Mouse (Mus musculus) hindbrain, embryonic 10.5 days (tissue): ENCODE measurements around the gene Macf1. TPM values are rescaled to one million over a fixed set of nuclear protein-coding genes. Genes with fewer than 3 reads are reported as not detected.
"Not testable (repeated sequence)": the region's sequence is repeated elsewhere in the genome, so short reads cannot be mapped to it uniquely, and the experiment has no call there.

Experiments used
- DNase-seq: peaks from one replicate; pipeline ENCODE4 v3.0.0-alpha.2; 2017; ENCODE audit warnings: low spot score
- H3K27ac ChIP-seq: fragments of 300-500 bp; sonication (generic); 2 replicates; pipeline ENCODE4 v1.5.1; 2016; ENCODE audit warnings: mild to moderate bottlenecking, moderate library complexity
- H3K27me3 ChIP-seq: fragments of 300-500 bp; sonication (generic); 2 replicates; pipeline ENCODE4 v1.6.1; 2016; ENCODE audit warnings: mild to moderate bottlenecking; ENCODE audit not compliant: poor library complexity, insufficient read depth, severe bottlenecking
- H3K36me3 ChIP-seq: fragments of 300-500 bp; sonication (generic); 2 replicates; pipeline ENCODE4 v1.6.1; 2016; ENCODE audit warnings: mild to moderate bottlenecking, moderate library complexity
- H3K4me1 ChIP-seq: fragments of 300-500 bp; sonication (generic); replicated peaks from 2 replicates; pipeline ENCODE4 v1.6.1; 2016; ENCODE audit warnings: mild to moderate bottlenecking
- H3K4me3 ChIP-seq: fragments of 300-500 bp; sonication (generic); 2 replicates; pipeline ENCODE4 v1.5.1; 2016; ENCODE audit warnings: mild to moderate bottlenecking, moderate library complexity
- H3K9me3 ChIP-seq: fragments of 300-500 bp; sonication (generic); 2 replicates; pipeline ENCODE4 v1.6.1; 2016; ENCODE audit warnings: mild to moderate bottlenecking, moderate library complexity
- WGBS: fragments of 180-500 bp; shearing (Covaris S2); methylation state at CpG from one replicate; pipeline ENCODE4 v1.1.7; 2016; 5-methylcytosine and 5-hydroxymethylcytosine counted together
- polyA plus RNA-seq: library from polyadenylated mRNA; unstranded; fragments of >200 nt; fragmentation: Nextera tagmentation; extraction: Ambion mirVana; gene quantifications from 2 replicates; pipeline ENCODE4 v1.2.1, GENCODE M21; 2016

Gene Macf1
- polyA plus RNA-seq, 1 experiment from 2014 or later, result 36.5 TPM

DNA sequence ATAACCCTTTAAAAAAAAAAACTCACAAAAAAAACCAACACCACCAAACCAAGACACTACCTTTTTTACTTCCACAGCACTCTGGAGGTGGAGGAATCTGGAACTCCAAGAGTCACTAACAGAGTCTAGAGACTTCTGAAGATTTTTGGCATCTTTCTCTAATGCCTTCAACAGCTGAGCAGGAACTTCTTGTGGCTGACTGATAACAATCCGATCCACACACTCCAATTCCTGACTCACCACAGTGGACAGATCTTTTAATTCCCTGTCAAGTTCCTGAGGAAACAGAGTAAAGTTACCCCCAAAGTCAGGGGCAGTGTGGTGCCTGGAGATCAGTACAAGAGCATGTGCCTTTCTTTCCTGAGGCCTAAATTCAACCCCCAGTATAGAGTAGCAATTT, 218.4 kb downstream of the Macf1 start:
- H3K27ac ChIP-seq, result no peak overlapping the region
- no peaks in the 10 kb centered on the region for H3K4me1 ChIP-seq
- H3K4me3 ChIP-seq, result no peak overlapping the region
- H3K36me3 ChIP-seq, result peaks cover 81% of the 10 kb centered on the region
- H3K27me3 ChIP-seq, result no peaks in the 10 kb centered on the region
- no peaks in the 10 kb centered on the region for H3K9me3 ChIP-seq
- no peak for DNase-seq
- WGBS, result 81% methylated on average over 1 of the region's 1 CpGs

DNA sequence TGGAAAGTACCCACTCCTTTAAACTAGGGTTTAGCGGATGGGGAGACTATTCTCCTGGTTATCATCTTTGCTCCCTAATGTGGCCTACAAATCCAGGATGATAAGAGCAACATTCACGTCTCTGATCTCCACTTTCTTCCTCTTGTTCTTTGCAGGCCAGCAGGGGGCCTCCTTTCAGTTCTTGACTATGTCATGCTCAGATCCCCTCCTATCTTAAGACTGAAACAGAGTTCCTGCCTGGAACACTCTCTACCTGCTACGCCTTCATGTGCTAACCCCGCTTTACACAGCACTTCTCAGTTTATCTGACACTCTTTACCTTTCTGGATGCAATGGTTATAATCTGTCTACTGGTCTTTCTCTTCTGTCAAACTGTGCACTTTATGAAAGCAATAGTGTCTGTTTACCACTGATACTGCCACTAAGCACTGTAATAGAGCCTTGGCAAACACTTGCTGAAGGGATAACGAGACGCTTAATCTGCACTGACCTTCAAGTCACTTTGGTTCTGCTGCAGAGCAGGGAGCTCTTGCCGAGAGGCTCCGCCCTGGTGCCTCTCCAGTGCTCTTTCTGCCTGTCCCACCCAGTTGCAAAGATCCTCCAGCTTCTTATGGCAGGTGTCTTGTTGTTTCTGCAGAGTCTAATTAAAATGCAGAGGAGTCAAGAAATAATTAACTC, 223.4 kb downstream of the Macf1 start:
- H3K4me3 ChIP-seq, result no peak overlapping the region
- H3K27ac ChIP-seq, result no peak overlapping the region
- no peaks in the 10 kb centered on the region for H3K9me3 ChIP-seq
- H3K36me3 ChIP-seq, result peaks cover 97% of the 10 kb centered on the region
- no peaks in the 10 kb centered on the region for H3K27me3 ChIP-seq
- no peaks in the 10 kb centered on the region for H3K4me1 ChIP-seq
- no peak for DNase-seq
- WGBS, result 84% methylated on average over 8 of the region's 8 CpGs

DNA sequence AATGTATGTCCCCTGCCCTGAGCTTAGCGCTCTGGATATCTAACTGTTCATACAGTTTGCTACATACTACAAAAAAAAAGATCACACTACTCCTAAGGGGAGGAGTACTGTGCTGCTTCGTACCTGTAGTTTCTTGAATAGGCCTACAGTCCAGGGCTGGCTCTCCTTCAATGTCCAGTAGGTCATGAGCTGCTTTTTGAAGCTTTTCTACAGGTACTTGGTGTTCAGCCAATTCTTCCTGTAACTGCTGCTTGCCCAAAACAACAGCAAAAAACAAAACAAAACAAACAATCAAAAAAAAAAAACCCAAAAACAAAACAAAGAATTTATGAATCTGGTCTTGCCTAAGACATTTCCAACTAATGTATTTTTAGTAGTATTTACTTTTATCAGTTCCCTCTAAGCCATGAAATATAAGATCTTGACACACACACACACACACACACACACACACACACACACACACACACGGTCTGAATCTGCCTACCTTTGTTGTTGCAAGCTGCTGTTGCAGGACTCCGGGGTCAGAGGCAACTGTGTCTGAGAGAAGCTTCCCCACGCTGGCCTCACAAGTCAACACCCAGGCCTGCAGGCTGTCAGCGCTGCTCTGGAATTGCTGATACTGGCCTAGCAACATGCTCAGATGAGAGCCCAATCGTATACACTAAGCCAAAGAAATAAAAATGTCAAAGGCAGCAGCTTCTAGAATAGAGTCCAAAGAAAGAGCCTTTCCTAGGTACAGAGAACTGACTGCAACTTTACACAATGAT, 229.1 kb downstream of the Macf1 start:
- no peaks in the 10 kb centered on the region for H3K9me3 ChIP-seq
- no peaks in the 10 kb centered on the region for H3K4me1 ChIP-seq
- no peak overlapping the region for H3K4me3 ChIP-seq
- DNase-seq, result no peak
- H3K27ac ChIP-seq, result no peak overlapping the region
- WGBS, result 82% methylated on average over 7 of the region's 7 CpGs
- peaks cover 95% of the 10 kb centered on the region for H3K36me3 ChIP-seq
- H3K27me3 ChIP-seq, result no peaks in the 10 kb centered on the region

DNA sequence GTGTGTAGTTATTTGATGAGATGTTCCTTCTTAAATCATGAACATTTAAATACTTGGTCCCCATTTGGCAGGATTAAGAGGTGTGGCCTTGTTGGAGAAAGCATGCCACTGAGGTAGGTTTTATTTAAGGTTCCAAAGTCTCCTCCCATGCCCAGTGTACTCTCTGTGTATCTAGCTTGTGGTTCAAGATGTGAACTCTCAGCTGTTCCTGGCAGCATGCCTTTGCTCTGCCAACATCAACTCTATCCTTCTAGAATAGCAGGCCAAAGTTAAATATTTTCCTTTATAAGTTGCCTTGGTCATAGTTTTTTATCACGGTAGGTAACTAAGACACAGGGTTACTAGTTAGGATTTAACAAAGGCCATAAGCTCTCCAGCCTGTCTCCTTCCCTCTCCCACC, 230.4 kb downstream of the Macf1 start:
- H3K27me3 ChIP-seq, result no peaks in the 10 kb centered on the region
- no peaks in the 10 kb centered on the region for H3K4me1 ChIP-seq
- no peak overlapping the region for H3K4me3 ChIP-seq
- H3K36me3 ChIP-seq, result peaks cover 95% of the 10 kb centered on the region
- H3K27ac ChIP-seq, result no peak overlapping the region
- 90% methylated on average over 1 of the region's 1 CpGs for WGBS
- DNase-seq, result no peak
- no peaks in the 10 kb centered on the region for H3K9me3 ChIP-seq

DNA sequence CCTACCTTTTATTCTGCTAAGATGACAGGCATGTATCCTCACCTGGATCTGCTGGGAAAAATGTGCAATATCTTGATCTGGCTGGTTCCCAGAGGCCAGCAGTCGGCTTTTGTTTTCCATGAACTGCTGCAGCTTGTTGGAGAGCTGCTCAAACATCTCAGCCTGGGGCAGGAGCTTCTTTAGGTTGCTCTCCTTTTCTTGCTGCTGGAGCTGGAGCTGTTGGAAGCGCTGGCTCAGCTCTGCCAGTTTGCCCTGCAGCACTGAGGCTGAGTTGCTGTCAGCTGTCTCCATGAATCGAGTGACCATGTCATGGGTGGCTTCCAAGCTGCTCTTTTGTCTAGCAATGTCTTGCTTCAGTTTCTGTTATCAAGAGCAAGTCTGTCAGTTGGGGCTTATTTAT, 232.2 kb downstream of the Macf1 start:
- WGBS, result 91% methylated on average over 3 of the region's 3 CpGs
- H3K4me1 ChIP-seq, result no peaks in the 10 kb centered on the region
- H3K9me3 ChIP-seq, result no peaks in the 10 kb centered on the region
- no peaks in the 10 kb centered on the region for H3K27me3 ChIP-seq
- no peak for DNase-seq
- no peak overlapping the region for H3K4me3 ChIP-seq
- no peak overlapping the region for H3K27ac ChIP-seq
- peaks cover 95% of the 10 kb centered on the region for H3K36me3 ChIP-seq

DNA sequence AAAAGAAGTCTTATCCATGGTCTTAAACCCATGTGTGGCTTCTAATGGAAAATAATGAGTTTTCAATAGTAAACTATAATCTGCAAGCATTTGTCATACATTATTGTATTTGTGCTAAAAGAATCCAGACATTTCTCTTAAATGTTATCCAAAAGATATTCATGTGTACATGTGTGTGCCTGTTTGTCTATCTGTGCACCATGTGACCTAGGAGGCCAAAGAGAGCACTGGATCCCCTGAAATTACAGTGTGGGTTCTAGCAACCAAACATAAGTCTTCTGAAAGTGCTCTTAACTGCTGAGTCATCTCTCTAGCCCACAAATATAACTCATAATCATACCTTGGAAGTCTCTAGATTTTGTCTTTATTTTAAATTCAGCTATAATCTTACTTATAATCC, 234.9 kb downstream of the Macf1 start:
- Histone ChIP-seq H3K4me1 (no peaks in the 10 kb centered on the region), H3K36me3 (peaks cover 88% of the 10 kb centered on the region), H3K27ac (no peak overlapping the region), H3K9me3 (no peaks in the 10 kb centered on the region), H3K27me3 (no peaks in the 10 kb centered on the region), H3K4me3 (no peak overlapping the region)
- no peak for DNase-seq

DNA sequence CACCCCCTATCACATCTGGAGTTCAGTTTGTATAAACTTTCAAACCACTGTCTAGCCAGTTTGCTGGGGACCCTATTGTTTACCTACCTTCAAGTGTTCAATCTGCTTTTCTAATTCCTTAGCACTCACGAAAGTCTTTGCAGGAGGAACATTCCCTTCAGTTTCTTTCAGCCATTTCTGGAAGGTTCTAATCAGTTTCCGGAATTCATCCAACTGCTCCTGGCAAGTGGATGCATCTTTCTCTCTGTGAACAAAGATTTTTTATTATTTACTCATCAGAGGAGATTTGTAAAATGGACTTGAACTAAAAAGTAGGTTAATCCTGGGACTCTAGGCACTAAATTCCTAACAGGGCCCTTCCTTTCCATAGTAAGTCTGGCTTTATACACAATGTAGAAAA, 236.1 kb downstream of the Macf1 start:
- DNase-seq, result no peak
- Histone ChIP-seq H3K4me3 (no peak overlapping the region), H3K36me3 (peaks cover 88% of the 10 kb centered on the region), H3K27me3 (no peaks in the 10 kb centered on the region), H3K27ac (no peak overlapping the region), H3K9me3 (no peaks in the 10 kb centered on the region), H3K4me1 (no peaks in the 10 kb centered on the region)
- 93% methylated on average over 2 of the region's 2 CpGs for WGBS

DNA sequence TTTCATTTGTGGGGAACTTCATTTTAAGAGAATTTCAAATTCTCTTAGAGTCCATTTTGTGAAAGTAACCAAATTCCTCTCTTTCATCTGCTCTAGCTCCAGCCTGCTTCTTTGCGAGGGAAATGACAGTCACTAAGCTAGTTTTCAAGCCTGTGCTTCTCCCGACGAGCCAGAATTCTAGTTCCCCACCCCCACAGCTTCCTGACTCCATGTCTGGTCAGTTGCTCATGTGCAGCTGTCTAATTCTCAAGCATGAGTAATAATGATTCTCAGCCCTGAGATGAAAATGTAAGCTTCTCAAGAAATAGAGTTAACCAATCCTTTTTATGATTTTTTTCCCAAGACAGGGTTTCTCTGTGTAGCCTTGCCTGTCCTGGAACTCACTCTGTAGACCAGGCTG, 236.9 kb downstream of the Macf1 start:
- H3K9me3 ChIP-seq, result no peaks in the 10 kb centered on the region
- no peak for DNase-seq
- H3K27ac ChIP-seq, result no peak overlapping the region
- WGBS, result 84% methylated on average over 3 of the region's 3 CpGs
- no peak overlapping the region for H3K4me3 ChIP-seq
- no peaks in the 10 kb centered on the region for H3K4me1 ChIP-seq
- no peaks in the 10 kb centered on the region for H3K27me3 ChIP-seq
- H3K36me3 ChIP-seq, result peaks cover 86% of the 10 kb centered on the region

DNA sequence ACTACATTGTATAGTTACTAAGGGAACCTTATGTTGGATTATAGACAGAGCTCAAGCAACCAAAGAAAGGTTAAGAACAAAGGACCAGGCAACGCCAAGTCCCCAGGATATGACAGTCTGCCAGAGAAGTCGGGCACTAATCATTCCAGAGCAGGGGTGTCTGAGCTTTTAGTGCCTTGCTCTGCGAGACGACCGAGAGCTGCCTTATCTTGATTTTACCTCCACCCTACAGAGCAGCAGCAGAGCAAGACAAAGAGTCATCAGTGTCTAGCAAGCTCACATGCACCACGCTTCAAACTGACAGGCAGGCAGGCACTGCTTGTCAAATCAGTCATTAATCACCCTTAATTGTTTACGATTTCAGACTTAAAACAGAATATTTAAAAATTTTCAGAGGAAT, 237.4 kb downstream of the Macf1 start:
- 86% methylated on average over 7 of the region's 7 CpGs for WGBS

DNA sequence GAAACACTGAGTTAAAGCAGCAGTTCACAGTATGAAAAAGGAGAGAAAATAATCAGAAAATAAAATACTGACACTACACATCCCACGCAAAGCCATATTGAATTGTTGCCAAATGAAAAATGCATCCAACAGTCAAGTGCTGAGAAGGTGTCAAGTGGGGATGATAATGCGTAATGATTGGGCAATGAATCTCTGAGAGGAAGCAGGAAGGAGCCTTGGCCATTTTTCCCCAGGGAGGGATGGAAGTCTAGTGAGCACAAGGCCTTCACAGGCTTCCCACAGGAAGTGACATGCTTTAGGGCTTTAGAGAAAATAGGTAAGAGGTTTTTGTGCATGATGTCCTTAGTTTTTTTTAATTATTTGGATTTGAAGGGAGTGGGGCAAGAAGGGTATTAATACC, 237.9 kb downstream of the Macf1 start:
- H3K36me3 ChIP-seq, result peaks cover 82% of the 10 kb centered on the region
- H3K27ac ChIP-seq, H3K27me3 ChIP-seq, DNase-seq, H3K9me3 ChIP-seq, H3K4me3 ChIP-seq, H3K4me1 ChIP-seq: not testable (repeated sequence)
- 92% methylated on average over 2 of the region's 2 CpGs for WGBS

More for the DNA sequence above, 237.4 kb downstream of the Macf1 start:
- Histone ChIP-seq H3K36me3 (peaks cover 82% of the 10 kb centered on the region), H3K27me3 (no peaks in the 10 kb centered on the region), H3K9me3 (no peaks in the 10 kb centered on the region), H3K4me1 (no peaks in the 10 kb centered on the region), H3K27ac (no peak overlapping the region), H3K4me3 (no peak overlapping the region)
- DNase-seq, result no peak

DNA sequence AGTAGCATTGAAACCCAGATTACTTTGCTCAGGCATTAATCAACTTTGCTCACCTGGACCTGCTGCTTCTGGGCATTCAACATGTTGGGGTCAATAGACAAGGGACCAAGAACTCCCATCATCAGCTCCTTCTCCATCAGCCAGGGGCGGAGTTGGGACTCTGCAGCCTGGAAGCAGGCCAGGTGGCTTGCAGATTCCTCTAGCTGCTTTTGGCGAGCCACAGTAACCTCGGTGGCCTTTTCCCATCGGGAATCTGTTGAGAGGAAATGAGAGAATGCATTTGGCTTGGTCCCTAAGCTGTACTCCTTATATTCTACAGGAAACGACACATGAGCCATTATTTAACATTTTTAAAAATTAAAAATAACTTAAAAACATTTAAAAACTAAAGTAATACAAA, 245.7 kb downstream of the Macf1 start:
- no peak overlapping the region for H3K27ac ChIP-seq
- no peaks in the 10 kb centered on the region for H3K9me3 ChIP-seq
- no peaks in the 10 kb centered on the region for H3K4me1 ChIP-seq
- H3K36me3 ChIP-seq, result peaks cover 87% of the 10 kb centered on the region
- H3K27me3 ChIP-seq, result no peaks in the 10 kb centered on the region
- WGBS, result 84% methylated on average over 5 of the region's 5 CpGs
- DNase-seq, result no peak
- H3K4me3 ChIP-seq, result no peak overlapping the region

DNA sequence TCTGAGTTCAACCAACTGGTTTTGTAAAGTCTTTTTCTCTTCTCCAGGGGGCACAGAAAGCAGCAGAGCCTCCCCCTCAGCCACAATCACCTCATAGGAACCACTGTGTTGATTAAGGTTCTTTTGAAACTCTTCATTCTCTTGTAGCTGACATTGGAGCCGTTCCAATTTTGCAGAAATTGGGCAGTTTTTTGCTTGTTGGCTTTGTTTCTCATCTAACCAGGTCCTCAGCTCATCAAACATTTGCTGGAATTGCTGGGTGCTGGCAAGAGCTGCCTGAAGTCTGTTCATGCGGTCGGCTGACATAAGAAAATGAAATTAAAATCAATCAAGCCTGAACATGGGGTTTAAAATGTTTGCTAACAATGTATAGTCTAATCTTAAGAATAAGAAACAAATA, 251.0 kb downstream of the Macf1 start:
- peaks cover 82% of the 10 kb centered on the region for H3K36me3 ChIP-seq
- WGBS, result 96% methylated on average over 3 of the region's 3 CpGs
- no peak for DNase-seq
- H3K27me3 ChIP-seq, result no peaks in the 10 kb centered on the region
- no peak overlapping the region for H3K27ac ChIP-seq
- H3K4me3 ChIP-seq, result no peak overlapping the region
- no peaks in the 10 kb centered on the region for H3K9me3 ChIP-seq
- H3K4me1 ChIP-seq, result no peaks in the 10 kb centered on the region

DNA sequence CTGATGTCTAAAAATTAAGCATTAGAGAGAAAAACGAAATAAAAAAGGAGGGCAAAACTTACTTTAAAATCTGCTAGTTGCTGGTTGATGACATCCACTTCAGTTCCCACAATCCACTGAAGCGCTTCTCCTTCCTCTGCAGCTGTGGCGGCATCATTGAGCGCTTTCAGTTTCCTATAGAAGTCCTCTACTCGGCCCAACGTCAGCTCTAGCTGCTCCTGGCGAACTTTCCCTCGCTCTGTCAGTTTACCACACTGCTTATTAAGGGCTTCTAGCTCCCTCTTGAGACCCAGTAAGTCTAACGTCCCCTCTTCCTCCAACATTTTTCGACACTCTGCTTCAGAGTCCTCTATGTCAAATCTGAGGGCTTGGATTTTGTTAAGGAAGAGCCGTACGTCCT, 252.2 kb downstream of the Macf1 start:
- 89% methylated on average over 12 of the region's 12 CpGs for WGBS
- DNase-seq, result no peak
- Histone ChIP-seq H3K27ac (no peak overlapping the region), H3K9me3 (no peaks in the 10 kb centered on the region), H3K4me3 (no peak overlapping the region), H3K27me3 (no peaks in the 10 kb centered on the region), H3K36me3 (peaks cover 87% of the 10 kb centered on the region), H3K4me1 (0 out of 2 replicates have a peak, but pooled peaks cover 2% of the 10 kb centered on the region)
